Mouse (Mus musculus) MEL-GATA-1-ER (cell line): ENCODE measurements around the gene M1ap.

Source experiments
- DNase-seq: peaks from one replicate; pipeline ENCODE4 v3.0.0-alpha.2; 2012; ENCODE audit warnings: low read depth; ENCODE audit errors: extremely low read depth

The M1ap gene

DNA sequence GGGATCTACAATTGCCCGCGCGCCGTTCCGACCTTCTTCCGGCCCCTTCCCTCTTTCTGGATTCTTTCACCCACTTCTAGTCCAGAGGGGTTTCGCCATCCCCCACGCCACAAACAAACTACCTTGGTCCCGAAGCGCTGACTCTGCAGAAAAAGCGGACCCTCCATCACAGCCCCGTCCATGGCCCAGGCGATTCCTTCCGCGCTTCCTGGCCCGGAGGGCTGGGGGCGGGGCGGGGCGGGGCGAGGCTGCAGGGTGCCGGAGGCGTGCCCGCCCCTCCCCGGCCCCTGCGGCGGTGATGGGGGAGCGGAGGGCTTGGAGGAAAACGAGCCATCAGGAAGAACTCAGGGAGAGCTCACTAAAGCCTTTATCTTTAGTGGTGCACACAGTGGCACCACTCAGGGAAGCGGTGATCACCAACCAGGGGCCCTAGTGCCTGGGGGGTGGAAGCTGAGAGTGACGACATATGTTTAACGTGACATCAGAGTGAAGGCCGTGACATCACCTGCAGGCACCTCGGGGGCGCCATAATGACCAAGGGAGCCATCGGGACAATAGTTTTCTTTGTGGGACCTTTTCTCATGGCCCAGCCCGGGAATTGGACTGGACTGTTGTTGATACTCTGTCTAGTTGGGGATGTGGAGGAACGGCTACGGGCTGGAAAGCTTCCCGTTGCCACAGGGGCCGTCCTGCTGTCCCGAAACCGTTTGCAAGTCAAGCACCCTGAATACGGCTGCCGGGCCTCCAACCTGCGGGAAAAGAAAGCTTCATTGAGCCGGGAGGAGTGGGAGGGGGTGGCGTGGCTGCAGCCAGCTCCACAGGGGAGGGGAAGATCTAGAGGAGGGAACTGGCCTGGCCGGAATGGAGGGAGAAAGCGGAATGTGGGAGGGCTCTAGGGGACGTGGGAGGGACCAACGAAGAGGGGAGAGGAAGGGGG, 86.8 kb downstream of the M1ap start, which contains the start of the genes Dok1 and Loxl3:
TSS of gene Dok1 (minus strand) at position 223 of the 937 bp plus-strand sequence.
TSS of gene Loxl3 (plus strand) at position 925 of the 937 bp plus-strand sequence.
- DNase-seq, result no peak

DNA sequence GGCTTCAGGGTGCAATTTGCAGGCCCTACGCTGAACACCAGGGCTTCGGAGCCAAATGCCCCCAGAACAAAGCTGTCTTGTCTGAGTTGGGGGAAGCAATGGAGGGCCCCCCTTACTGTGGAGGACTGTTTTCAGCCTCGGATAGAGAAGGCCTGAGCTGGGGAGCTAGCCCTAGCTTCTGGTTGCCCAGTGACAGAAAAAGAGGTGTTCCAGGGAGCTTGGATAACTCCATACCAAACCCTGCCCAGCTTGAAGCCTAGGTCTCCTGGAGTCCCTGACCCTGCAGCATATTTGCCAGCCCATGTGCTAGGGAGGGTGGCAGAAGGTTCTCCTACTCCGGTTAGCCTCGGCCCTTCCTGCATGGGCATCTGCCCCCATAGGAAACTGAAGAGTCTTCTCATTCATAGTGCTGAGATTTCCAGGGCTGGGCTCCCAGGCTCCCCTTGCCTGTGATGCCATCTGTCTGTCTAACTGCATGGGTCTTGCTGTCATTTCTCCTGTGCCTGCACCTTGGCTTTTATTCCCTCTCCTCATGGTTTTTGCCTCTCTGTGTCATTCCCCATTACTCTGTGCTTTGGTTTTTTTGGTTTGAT, 87.9 kb downstream of the M1ap start:
- no peak for DNase-seq

DNA sequence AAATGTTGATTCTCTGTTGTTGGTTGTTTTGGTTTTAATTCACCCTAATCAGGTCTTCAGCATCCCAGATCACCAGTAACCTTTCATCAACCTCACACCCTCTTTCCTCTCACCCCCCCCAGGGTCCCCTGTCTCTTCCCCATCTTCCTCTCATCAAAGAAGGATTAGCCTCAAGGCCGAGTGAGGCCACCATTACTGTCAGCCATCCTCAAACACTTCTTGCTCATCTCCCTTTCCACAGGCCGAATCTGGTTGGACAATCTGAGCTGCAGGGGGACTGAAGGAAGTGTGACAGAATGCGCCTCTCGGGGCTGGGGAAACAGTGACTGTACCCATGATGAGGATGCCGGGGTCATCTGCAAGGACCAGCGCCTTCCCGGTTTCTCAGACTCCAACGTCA, 90.5 kb downstream of the M1ap start:
- no peak for DNase-seq

DNA sequence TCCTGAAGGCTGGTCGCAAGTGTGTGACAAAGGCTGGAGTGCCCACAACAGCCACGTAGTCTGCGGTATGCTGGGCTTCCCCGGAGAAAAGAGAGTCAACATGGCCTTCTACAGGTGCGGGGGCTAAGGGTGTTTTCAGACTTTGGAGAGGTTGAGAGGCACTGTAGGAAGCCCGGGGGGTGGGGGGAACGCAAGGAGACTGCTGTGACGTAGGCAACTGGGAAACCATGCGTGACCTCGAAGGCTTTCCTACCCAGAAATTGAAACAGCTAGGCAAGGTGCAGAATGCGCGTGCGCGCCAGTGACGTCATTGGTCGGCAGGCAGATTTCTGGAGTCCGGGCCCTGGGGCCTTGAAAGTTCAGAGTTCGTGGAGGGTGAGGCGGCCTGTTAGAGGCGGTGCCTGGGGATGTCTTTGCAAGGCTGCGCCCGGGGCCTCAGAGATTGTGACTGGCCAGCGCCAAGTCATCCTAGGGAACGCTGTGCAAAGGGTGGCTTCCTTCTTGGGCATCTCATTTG, 91.9 kb downstream of the M1ap start:
- DNase-seq, result no peak

DNA sequence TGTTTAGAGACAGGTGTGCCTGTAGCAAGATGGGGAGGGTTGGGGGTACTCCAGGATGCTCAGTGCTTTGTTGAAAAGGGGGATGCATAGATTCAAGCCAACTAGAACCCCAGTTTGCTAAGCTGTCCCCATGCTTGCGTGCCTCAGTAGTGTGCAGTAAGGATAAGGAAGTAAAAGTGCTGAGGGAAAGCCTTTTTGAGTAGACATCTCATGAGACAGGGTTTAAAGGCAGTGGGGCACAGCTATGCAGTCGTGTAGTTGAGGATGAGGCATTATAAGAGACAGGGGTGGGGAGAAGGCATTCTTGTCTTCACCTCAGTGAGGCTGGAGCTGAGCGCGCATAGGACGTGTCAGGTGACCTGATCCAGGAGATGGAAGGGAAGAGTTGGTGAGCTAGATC, 93.9 kb downstream of the M1ap start:
- DNase-seq, result no peak

DNA sequence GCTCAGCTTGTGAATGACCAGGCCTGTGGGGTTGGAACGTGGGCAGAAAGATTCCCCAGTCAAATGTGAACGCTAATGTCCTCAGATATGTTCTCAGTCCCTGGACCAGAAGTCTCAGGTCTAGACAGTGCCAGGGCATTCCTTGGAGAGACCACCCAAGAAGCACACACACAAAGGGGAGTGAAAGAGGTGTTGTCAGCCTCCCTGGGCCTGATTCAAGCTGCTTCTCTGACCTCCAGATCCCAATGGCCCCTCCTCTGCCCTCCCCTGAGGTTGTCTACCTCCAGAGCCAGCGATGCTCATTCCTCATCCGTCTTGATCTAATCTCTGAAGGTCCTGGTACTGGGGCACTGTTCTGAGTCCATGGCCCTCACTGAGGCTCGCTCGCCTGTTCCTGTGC, 96.9 kb downstream of the M1ap start:
- no peak for DNase-seq

DNA sequence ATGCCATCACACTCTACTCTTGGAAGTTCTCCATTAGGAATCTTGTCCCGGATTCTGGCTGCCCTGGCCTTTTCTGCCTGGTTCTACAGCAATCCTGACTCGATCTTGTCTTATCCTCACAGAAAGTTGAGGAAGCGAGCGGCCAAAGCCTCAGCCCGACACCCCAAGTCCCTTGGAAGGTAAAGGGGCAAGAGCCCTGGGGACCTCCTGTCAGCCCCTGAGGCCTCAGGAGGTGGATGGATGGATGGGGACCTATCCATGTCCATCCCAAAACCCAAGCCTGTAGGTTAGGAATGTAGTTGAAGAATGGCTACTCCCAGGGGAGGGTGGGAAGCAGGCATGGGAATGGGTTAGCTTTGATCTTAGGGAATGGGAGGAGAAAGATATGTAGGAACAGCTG, 97.3 kb downstream of the M1ap start:
- DNase-seq, result no peak

DNA sequence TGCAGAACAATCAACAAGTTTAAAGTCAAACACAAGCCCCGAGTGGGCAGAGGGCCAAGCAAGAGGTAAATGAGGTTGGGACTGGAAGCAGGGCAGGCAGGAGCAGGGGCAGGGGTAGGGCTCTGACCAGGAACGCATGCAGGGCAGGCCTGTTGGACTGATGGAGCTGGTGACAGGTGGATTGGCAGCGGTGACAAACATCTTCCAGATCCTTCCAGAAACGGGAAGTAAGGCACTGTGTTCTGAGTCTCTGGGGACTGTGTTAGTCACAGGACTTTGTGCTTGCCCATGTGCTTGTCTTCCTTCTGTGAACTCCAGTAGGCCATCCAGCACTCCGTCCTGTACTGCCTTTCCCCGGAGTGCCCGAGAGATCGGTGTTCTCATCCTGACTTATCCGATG, 98.0 kb downstream of the M1ap start:
- peak; percentile 77 for DNase-seq

DNA sequence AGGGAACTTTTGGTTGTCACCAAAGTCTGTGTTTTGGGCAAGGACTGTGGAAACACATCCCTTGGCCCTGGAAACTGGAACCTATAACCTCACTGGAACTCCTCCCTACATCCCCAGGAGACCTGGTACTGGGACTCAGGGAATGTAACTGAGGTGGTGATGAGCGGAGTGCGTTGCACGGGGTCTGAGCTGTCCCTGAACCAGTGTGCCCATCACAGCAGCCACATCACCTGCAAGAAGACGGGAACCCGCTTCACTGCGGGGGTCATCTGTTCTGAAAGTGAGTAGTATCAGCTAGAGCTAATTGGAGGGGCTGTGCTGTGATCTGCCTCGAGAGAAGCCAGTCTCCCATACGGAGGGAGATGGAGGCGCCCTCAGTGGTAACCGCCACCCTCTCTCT, 102.7 kb downstream of the M1ap start:
- DNase-seq, result no peak

DNA sequence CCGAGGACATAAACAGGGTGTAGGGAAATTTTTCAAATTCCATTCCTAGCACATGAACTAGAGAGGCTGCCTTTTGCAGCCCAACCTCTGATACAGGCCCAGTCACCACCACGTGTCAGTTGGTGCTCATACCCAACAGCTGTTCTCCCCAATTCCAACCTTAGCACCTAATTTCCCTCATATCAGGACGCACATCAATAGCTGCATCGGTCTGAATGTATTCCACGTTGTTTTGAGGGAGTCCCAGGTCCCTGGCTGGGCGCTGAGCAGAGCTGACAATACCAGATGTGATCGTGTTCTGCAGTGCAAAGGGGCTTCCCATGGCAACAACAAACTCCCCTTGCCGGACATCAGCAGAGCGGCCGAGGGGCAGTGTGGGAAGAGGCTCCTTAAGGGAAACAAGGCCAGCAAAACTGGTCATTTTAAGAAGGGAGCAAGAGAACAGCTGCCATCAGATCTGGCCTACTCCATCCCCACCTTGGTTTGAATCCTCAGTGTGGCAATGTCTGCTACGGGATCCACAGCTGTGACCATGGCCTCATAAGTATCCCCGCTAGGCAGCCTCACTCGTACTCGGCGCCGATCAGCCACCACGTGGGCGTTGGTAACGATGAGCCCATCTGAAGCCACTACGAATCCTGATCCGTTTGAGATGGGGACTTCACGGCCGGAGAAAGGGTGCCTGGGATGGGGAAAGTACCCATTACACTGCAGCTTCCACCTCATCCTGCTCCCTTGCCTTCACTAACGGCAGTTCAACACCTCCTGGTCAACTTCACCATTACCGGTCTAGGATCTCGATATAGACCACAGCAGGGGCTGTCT, 106.6 kb downstream of the M1ap start:
- DNase-seq, result peak; percentile 44

DNA sequence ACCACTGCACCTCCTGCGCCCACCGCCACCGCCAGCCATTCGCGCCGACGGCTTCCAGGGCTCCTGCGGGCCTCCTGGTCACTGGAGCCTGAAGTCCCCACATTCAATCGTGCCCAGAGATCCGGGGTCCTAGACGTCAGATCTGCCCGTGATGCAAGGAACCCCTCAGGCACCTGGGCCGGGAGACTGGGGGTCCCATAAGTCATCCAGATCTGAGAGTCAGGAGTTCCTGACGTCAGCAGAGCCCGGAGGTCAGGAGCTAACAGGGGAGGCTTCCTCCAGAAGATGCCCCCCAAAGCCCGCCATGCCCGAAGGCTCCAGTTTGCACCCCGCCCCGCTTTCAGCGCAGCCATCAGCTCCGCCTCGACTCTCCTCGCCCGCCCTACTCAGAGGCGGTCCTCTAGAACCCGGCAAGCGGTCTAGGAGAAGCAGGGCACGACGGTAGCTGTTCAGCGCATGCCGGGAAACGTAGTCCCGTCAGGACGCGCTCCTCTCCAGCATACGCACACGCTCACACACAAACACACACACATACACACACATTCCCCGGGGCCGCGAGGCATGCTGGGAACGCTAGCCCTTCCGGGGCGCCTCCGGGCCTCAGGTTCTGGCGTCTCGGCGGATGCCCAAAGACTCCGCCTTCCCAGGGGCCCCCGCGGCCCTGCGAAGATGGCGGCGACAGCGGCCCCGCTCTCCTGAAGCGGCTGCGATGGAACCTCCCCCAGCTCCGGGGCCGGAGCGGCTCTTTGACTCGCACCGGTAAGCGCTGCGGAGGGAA, 107.6 kb downstream of the M1ap start, which contains the start of gene Aup1:
TSS of gene Aup1 (plus strand) at position 448 of the 778 bp plus-strand sequence.
- DNase-seq, result peak; percentile 96

DNA sequence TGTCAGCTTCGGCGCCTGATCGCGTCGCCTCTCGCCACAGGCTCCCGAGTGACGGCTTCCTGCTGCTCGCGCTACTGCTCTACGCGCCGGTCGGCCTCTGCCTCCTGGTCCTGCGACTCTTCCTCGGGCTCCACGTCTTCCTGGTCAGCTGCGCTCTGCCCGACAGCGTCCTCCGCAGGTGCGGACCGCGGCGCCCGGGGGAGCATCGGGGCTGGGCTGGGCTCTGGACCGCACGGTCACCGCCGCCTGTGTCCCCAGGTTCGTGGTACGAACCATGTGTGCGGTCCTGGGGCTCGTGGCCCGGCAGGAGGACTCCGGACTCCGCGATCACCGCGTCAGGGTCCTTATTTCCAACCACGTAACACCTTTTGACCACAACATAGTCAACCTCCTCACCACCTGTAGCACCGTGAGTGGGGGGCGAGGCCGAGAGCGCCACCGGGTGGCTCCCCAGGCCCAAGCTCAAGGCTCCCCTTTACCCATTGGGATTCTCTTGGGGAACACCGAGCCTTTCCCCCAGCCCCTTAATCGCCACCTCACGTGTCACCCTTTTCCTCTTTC, 108.2 kb downstream of the M1ap start, which contains the start of gene Htra2:
TSS of gene Htra2 (minus strand) at position 403 of the 561 bp plus-strand sequence.
- no peak for DNase-seq

DNA sequence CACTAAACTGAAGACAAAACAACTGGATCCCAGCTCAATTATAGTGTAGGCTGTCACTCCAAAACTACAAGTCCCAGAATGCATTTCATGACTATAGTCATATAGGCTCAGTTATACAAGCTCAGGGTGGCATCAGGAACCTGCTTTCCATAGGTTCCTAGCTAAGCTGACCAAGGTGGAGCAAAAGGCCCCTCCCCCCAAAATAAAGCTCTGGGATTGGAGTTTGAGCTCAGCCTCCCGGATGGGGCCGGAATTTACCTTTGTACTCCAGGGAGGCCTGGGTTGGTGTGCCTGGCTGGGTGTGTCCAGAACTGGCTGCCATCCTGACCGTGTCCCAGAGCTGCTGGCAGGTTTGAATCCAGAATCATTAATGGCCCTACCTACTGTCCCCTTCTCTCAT, 111.1 kb downstream of the M1ap start, which contains the start of gene Dqx1:
TSS of gene Dqx1 (plus strand) at position 55 of the 400 bp plus-strand sequence.
- DNase-seq, result no peak

DNA sequence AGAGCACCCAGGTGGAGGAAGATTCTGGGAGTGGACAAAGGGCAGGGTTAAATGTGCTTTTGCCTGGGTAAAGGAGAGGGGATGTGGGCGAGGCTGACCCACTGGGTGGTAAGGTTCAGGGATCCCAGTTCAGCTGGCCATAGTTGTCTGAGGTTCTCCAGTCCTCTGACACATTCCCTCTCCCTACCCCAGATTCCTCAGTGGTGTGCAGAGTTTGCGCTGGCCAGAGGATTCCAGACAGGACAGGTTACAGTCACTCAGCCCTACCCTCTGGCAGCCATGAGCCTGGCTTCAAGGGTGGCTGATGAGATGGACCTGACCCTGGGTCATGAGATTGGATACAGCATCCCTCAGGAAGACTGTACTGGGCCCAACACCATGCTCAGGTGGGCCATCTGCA, 112.0 kb downstream of the M1ap start:
- DNase-seq, result no peak

DNA sequence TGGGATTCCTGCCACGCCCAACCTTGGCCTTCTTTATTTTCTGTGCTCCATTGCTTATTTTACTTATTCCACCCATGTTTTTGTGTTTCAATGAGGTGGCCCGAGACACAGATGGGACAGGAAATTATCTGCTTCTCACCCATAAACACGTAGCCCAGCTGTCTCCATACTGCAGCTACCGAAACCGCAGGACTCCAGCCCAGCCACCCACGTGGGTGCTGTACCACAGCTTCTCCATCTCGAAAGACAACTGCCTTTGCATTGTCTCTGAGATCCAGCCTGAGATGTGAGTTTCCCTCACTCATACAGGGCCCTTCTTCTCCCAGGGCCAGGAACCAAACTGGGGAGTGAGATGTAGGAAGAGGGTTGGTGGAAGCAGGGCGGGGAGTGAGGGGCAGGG, 119.3 kb downstream of the M1ap start:
- no peak for DNase-seq

DNA sequence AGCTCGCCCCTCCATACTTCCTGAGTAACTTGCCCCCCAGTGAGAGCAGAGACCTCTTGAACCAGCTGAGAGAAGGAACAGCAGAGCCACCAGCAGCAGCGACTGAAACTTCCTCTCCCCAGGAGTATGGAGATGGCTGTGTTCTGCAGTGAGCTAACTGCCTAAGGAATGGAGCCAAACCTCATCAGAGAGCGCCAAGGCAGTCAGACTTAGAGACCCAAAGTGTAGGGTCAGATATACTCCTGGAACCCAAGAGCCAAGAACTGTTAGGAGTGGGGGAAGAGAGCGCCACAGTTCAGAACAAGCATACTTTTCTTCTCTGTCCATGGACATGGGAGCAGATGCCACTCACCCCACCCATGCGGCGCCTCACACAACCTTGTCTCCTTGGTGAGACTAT, 119.7 kb downstream of the M1ap start:
- DNase-seq, result no peak

DNA sequence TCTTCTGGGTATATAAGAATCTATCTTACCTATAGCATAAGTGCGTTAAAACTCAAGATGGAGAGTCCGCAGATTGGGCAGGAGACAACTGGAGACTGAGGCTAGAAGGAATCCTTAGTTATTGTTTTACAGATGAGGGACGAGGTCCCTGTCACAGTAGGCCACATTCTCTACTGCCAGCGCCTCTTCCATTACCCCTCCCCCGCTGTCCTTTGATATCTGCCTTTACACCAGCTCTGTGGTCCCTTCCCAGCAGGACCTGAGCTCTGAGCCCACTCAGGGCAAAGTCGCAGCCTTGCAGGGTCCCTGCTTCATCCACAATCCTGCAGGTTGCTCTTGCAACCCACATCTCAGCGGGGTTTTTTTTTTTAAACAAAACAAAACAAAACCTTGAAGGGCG, 121.5 kb downstream of the M1ap start:
- no peak for DNase-seq

DNA sequence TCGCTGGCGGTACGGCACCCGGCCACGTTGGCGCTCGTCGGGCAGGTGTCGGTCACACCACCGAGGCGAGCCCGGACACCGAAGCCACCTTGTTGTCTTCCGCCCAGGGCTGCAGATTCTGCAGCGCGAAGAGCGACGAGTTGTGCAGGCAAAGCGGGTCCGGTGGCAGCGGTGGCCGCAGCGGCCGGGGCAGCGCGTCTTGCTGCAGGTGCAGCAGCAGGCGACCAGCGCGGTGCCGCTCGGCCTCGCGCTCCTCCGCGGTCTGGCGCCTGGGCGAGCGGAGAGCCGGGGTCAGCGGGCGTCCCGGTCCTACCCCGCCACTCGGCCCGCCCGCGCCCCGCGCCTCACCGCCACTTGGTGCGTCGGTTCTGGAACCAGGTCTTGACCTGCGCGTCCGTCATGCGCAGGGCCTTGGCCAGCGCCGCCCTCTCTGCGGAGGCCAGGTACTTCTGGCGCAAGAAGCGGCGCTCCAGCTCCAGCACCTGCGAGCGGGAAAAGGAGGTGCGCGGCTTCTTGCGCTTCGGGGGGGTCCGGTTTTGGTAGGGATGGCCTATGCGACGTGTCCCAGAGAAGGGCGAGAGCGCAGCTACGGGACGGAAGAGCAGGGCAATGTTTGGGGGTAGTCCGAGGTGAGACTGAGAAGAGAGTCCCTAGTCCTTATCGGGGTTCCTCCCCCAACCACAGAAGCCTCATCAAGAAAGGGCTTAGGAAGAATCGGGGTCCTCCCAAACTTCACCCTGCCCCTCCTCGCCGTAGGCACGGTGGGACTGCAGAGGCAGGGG, 122.2 kb downstream of the M1ap start:
- no peak for DNase-seq

DNA sequence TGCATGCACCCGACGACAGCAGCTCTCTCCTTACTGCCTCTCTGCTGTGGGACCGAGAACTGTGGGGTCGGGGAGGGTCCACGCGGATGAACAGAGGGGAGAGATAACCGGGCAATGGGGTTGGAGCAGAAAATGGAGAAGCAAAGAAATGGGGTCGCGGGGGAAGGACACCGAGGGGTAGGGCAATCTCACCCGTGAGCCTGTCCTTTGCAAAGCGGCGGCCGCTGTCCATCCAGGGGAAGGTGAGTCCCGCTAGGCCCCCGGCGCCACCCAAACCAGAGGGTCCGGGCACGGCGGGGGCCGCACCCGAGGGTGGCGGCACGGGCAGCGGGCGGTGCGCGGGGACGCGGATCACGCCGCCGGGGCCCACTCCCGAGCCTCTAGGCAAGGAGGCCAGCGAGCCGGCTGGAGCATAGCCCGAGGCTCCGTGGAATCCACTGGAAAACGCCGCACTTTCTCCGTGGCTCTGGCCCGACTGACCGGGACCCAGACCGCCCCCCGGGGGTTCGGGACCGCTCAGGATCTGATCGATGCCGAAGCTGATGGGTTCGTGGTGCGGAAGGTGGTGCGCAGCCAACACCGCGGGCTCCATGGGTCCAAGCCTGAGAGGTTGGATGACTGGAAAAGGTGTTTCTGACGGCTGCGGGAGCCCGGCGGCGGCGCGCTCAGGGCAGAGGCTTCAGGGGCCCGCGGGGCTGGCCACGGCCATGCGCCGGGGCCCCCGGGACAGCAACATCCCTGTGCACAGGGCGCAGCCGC, 123.0 kb downstream of the M1ap start:
- DNase-seq, result no peak
